Mouse (Mus musculus): Measurements from ENCODE around the gene Klhl9. TPM values are rescaled to one million over a fixed set of nuclear protein-coding genes. Genes with fewer than 3 reads are reported as not detected.
A peak's percentile ranks its signal among the peaks of the same experiment; 100 is the strongest.

The Klhl9 gene
- polyA plus RNA-seq, 1 experiment from 2014 or later, result 132 TPM

DNA sequence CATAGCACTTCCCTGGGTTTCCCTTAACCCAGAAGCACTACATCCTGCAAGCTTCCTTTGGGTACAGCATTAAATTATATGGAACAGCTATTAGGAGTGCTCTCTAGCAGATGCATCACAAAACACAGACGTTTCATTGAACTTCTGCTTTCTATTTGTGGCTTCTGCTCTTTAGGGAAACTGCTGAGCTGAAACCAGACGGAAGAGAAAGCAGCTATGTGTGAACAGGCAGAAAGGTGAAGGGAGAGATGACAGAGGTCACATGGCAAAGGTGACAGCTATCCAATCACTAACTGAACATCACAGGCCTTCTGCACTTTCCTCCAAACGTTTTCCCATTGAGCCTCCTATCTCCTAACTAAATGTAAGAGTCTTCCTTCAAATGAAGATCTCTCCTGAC lies 16.3 kb downstream of the Klhl9 start:
- Histone ChIP-seq H3K9ac (replicated peaks) (no peak overlapping the region), H3K36me3 (peaks cover 12% of the 10 kb centered on the region), H3K27ac (no peak overlapping the region), H3K9me3 (no peaks in the 10 kb centered on the region), H3K4me3 (replicated peaks) (no peak overlapping the region), H3K4me2 (replicated peaks) (no peak overlapping the region), H3K4me1 (replicated peaks) (no peaks in the 10 kb centered on the region), H3K27me3 (no peaks in the 10 kb centered on the region)
- ATAC-seq, result no peak
- WGBS, result 48% methylated on average over 3 of the region's 3 CpGs

DNA sequence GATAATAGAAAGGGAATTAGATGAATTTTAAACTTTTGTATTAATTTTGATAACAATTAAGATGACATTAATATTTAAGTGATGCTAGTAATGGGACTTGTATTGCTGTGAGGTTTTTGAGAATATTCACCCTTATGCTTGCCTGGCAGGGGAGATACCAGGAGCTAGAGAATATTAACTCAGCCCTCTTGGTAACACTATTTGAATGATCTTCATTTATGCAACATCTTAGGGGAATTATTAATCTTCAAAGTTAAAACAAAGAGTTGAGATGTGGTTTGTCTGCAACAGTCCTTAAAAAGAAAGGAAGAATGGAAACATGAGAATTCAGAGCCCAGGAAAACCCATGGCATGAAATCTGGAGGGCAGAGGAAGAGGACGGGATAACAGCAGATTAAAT lies 23.0 kb downstream of the Klhl9 start:
- 95% methylated on average over 1 of the region's 1 CpGs for WGBS
- no peaks in the 10 kb centered on the region for H3K9me3 ChIP-seq
- H3K27me3 ChIP-seq, result peaks cover 3% of the 10 kb centered on the region; the same call in 1 of the 2 replicates
- no peaks in the 10 kb centered on the region for H3K36me3 ChIP-seq
- no peak overlapping the region for H3K4me3 ChIP-seq (replicated peaks)
- H3K9ac ChIP-seq (replicated peaks), result no peak overlapping the region
- no peaks in the 10 kb centered on the region for H3K4me1 ChIP-seq (replicated peaks)
- no peak for ATAC-seq
- H3K4me2 ChIP-seq (replicated peaks), result no peak overlapping the region
- H3K27ac ChIP-seq, result no peak overlapping the region

DNA sequence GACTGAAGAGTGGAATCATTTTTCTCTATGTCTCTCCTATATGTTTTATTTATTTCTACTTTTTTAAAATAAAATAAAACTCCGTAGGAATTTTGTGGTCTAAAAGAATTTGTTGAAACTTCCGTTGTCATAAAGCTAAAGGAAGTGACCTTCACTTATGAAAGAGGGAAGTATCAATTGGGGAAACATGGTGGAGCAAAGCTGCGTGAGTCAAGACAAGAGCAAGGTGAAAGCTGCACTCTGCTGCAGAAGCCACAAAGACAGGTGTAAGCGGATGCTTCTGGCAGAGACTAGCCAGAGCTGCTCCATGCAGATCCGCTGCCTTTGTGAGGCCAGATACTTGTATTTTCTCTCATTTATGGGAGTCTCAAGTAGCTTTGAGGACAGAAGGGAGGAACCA lies 23.5 kb downstream of the Klhl9 start:
- no peak for ATAC-seq
- Histone ChIP-seq H3K4me2 (replicated peaks) (no peak overlapping the region), H3K27me3 (peaks cover 3% of the 10 kb centered on the region; the same call in 1 of the 2 replicates), H3K36me3 (no peaks in the 10 kb centered on the region), H3K9me3 (no peaks in the 10 kb centered on the region), H3K4me1 (replicated peaks) (no peaks in the 10 kb centered on the region), H3K9ac (replicated peaks) (no peak overlapping the region), H3K4me3 (replicated peaks) (no peak overlapping the region), H3K27ac (no peak overlapping the region)
- 88% methylated on average over 5 of the region's 5 CpGs for WGBS

DNA sequence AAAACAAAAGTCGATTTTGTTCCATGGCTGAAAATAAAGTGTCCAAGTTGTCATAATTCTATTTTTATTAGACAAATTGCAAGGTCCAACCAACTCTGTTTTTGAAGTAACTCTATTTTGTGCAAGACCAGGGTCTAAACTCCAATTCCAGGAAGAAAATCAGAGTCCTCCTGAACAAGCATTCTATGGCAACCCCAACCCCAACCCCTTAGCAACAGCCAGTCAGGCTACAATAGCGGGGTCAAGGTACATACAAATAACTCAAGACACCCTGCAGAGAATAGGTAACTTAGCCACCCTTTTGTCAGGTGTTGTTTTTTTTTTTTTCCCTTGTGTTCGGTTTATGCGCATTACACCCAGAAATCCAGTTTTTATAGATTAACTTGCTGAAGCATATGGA lies 24.5 kb downstream of the Klhl9 start:
- no peaks in the 10 kb centered on the region for H3K4me1 ChIP-seq (replicated peaks)
- no peak for ATAC-seq
- no peak overlapping the region for H3K9ac ChIP-seq (replicated peaks)
- H3K4me3 ChIP-seq (replicated peaks), result no peak overlapping the region
- WGBS, result 87% methylated on average over 4 of the region's 4 CpGs
- H3K36me3 ChIP-seq, result no peaks in the 10 kb centered on the region
- H3K27me3 ChIP-seq, result peaks cover 3% of the 10 kb centered on the region; the same call in 1 of the 2 replicates
- H3K27ac ChIP-seq, result no peak overlapping the region
- H3K4me2 ChIP-seq (replicated peaks), result no peak overlapping the region
- H3K9me3 ChIP-seq, result no peaks in the 10 kb centered on the region

DNA sequence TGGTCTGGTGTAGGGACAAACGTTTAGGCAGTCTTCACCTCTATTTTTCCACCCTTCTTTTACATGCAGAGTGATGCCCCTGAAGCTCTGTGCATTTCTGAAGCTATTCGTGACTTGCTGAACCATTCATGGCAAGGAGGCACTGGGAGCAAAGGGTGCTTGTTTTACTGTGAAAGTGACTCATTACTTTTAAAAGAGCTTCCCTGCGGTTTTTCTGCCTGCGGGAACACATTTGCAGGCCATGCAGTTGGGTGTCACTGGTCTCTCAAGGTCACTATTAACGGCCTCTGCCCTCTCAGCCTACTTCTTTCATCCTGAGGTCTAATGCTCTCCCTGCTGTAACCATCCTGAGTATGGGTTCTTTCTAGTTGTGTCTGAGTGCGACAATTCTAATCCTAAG lies 25.2 kb downstream of the Klhl9 start:
- 70% methylated on average over 6 of the region's 6 CpGs for WGBS
- H3K9ac ChIP-seq (replicated peaks), result no peak overlapping the region
- H3K27me3 ChIP-seq, result peaks cover 3% of the 10 kb centered on the region; the same call in 1 of the 2 replicates
- no peak overlapping the region for H3K4me2 ChIP-seq (replicated peaks)
- ATAC-seq, result no peak
- no peak overlapping the region for H3K27ac ChIP-seq
- no peaks in the 10 kb centered on the region for H3K36me3 ChIP-seq
- no peak overlapping the region for H3K4me3 ChIP-seq (replicated peaks)
- no peaks in the 10 kb centered on the region for H3K4me1 ChIP-seq (replicated peaks)
- no peaks in the 10 kb centered on the region for H3K9me3 ChIP-seq

DNA sequence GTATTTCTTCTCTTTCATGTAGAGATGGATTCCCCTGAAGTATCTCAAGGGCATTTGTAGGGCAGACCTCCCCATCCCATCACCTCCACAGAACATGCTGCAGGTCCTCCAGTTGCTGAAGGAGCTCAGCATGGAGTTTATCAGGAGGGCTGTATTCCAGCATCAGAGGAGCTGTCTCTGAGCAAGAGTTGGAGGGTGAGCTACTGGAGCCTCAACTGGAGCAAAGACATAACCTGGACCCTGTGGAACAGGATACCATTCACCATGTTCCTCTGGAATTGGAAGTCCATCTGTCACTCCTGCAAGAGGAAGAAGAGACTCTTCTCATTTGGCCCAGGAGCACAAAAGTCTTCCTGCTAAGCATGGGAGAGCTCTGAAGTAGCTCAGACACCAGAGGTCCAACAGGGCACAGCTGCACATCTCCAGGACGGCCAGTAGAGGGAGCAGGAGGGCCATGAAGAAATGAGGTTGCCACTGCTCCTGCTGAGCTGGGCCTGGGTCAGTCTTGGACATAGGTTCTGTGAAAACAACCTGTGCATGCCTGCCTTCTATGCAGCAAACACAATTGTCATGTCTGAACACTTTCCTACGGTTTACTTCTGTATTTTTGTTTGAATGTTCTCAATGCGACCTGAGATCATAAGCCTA lies 25.9 kb downstream of the Klhl9 start:
- no peaks in the 10 kb centered on the region for H3K9me3 ChIP-seq
- 28% methylated on average over 3 of the region's 3 CpGs for WGBS
- ATAC-seq, result peak; percentile 84

DNA sequence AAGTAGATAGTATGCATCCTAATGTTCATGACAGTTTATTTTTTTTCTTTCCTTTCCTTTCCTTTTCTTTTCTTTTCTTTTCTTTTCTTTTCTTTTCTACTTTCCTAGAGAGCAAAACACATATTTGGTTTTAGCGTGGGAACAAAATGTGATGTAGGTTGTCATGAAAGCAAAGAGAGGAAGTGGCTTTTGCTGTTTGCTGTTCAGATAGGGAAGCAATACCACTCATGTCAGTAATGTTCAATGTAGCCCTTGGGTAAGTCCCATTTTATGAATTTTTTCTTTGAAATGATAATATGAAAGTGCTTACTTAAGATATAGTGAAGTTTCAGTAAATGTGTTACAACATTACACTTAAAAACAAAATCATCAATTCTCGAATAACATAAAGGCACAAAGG lies 28.9 kb downstream of the Klhl9 start:
- WGBS, result 89% methylated on average over 2 of the region's 2 CpGs

More for the DNA sequence above, 25.9 kb downstream of the Klhl9 start:
- Histone ChIP-seq H3K27ac (no peak overlapping the region), H3K4me1 (replicated peaks) (no peaks in the 10 kb centered on the region), H3K4me3 (replicated peaks) (no peak overlapping the region), H3K4me2 (replicated peaks) (no peak overlapping the region), H3K27me3 (peaks cover 3% of the 10 kb centered on the region; the same call in 1 of the 2 replicates), H3K36me3 (no peaks in the 10 kb centered on the region), H3K9ac (replicated peaks) (no peak overlapping the region)

DNA sequence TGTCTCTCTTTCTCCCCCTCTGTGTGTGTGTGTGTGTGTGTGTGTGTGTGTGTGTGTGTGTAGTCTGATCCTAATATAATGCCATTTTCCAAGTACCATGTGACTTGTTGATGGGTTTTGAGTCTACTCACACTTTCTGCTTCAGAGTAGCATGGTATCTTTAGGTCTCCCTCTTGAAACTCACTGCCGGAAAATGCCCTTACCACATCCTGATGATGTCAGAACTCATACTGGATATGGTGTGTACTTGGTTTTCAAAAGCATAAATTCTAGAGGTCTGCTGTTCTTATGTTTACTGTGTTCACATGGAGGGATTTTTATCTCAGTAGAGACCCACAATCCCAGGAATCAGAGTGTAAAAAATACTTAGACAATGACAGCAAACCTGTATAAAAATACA lies 29.7 kb downstream of the Klhl9 start:
- Histone ChIP-seq H3K9me3 (no peaks in the 10 kb centered on the region), H3K27ac (no peak overlapping the region), H3K4me3 (replicated peaks) (no peak overlapping the region), H3K36me3 (no peaks in the 10 kb centered on the region), H3K9ac (replicated peaks) (no peak overlapping the region), H3K4me2 (replicated peaks) (no peak overlapping the region), H3K4me1 (replicated peaks) (no peaks in the 10 kb centered on the region), H3K27me3 (peaks cover 3% of the 10 kb centered on the region; the same call in 1 of the 2 replicates)
- ATAC-seq, result no peak
- 88% methylated on average over 1 of the region's 1 CpGs for WGBS

More for the DNA sequence above, 28.9 kb downstream of the Klhl9 start:
- Histone ChIP-seq H3K27me3 (peaks cover 3% of the 10 kb centered on the region; the same call in 1 of the 2 replicates), H3K27ac (no peak overlapping the region), H3K9ac (replicated peaks) (no peak overlapping the region), H3K9me3 (no peaks in the 10 kb centered on the region), H3K4me1 (replicated peaks) (no peaks in the 10 kb centered on the region), H3K36me3 (no peaks in the 10 kb centered on the region), H3K4me2 (replicated peaks) (no peak overlapping the region), H3K4me3 (replicated peaks) (no peak overlapping the region)
- no peak for ATAC-seq

DNA sequence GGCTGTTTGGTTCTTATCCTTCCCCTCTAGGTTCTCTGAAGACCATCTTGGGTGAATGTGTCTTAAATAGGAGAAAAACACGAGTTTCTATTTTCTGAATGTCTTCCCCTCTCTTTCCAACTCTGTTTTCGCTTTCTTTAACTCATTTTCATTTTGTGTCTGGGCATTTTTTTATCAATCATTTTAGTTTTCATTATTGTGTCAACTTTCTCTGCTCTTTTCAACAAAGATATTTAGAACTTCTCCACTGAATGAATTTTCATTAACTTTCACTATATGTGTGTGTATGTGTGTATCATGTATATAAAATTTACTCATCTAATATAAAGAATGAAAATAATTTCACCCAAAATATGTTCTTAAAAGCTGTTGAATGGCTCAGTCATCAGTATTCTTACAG lies 31.0 kb downstream of the Klhl9 start, which contains the start of gene Ifnab:
Ifnab (minus strand) TSS at position 101 of the 400 bp plus-strand sequence.
- WGBS, result 67% methylated on average over 2 of the region's 2 CpGs
- H3K27ac ChIP-seq, result no peak within 1 kb of the TSS
- H3K4me3 ChIP-seq (replicated peaks), result no peak within 1 kb of the TSS
- peaks cover 3% of the 10 kb centered on the region; the same call in 1 of the 2 replicates for H3K27me3 ChIP-seq
- no peaks in the 10 kb centered on the region for H3K4me1 ChIP-seq (replicated peaks)
- no peaks in the 10 kb centered on the region for H3K36me3 ChIP-seq
- no peak for ATAC-seq
- H3K9me3 ChIP-seq, result no peaks in the 10 kb centered on the region
- no peak within 1 kb of the TSS for H3K4me2 ChIP-seq (replicated peaks)
- no peak within 1 kb of the TSS for H3K9ac ChIP-seq (replicated peaks)

DNA sequence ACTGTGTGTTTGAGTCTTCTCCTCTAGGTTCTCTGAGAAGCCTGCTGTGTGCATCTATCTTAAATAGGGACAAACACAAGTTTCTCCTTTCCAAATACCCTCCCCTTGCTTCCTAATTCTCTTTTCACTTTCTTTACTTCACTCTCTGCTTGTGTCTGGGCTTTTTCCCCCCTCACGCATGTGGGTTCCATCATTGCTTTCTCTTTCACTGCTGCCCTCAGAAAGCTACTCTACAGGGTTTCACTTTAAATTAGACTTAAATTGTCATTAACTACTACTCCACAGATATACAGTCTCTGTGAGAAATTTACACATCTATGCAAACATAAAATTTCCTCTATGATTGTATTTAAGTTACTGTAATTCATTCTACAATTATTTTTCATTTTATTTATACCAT lies 38.5 kb downstream of the Klhl9 start, which contains the start of gene Ifna2:
Ifna2 (minus strand) TSS at position 101 of the 400 bp plus-strand sequence.
- Histone ChIP-seq H3K27me3 (no peaks in the 10 kb centered on the region), H3K4me1 (replicated peaks) (no peaks in the 10 kb centered on the region), H3K36me3 (no peaks in the 10 kb centered on the region), H3K27ac (no peak within 1 kb of the TSS), H3K9me3 (no peaks in the 10 kb centered on the region), H3K9ac (replicated peaks) (no peak within 1 kb of the TSS), H3K4me2 (replicated peaks) (no peak within 1 kb of the TSS), H3K4me3 (replicated peaks) (no peak within 1 kb of the TSS)
- WGBS, result 97% methylated on average over 1 of the region's 1 CpGs
- ATAC-seq, result no peak

DNA sequence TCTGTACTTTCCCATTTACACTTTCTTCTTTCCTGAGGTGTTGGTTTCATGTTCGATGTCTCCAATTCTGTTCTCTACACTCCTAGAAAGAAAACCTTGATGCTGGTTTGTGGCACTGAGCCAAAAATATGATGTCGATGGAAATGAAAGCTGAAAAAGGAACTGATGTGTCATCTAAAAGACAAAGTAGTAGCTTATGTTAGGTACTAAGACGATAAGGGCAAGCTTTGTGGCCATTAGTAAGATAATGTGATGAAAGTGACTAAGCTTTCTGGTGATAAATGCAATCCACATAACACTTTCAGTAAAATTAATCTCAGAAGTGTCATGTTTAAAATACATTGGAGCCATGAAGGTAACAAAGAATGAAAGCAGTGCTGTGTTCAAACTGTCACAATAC lies 40.9 kb downstream of the Klhl9 start:
- Histone ChIP-seq H3K4me3 (replicated peaks) (no peak overlapping the region), H3K27me3 (no peaks in the 10 kb centered on the region), H3K36me3 (no peaks in the 10 kb centered on the region), H3K27ac (no peak overlapping the region), H3K4me1 (replicated peaks) (no peaks in the 10 kb centered on the region), H3K9me3 (no peaks in the 10 kb centered on the region), H3K4me2 (replicated peaks) (no peak overlapping the region), H3K9ac (replicated peaks) (no peak overlapping the region)
- no peak for ATAC-seq
- WGBS, result 90% methylated on average over 3 of the region's 3 CpGs

DNA sequence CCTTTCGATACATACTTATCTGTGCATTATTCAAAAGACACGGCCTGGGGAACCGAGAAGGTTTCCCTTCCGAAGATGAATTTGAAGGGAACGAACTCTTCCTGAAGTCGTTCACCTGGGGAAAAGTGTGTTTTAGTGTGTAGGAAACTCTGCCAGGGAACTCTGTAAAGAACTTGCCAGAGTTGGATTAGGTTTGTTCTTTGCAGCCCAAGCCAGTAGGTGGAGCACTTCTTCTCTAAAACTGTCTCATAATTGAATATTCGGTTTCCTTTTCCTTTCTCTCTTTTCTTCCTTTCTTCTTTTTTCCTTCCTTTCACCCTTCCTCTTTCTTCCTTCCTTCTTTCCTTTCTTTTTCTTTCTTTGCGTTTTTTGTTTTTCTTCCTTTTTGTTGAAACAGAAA lies 41.9 kb downstream of the Klhl9 start:
- no peak overlapping the region for H3K9ac ChIP-seq (replicated peaks)
- ATAC-seq, result no peak
- no peaks in the 10 kb centered on the region for H3K4me1 ChIP-seq (replicated peaks)
- H3K9me3 ChIP-seq, result no peaks in the 10 kb centered on the region
- H3K4me2 ChIP-seq (replicated peaks), result no peak overlapping the region
- no peaks in the 10 kb centered on the region for H3K36me3 ChIP-seq
- H3K27me3 ChIP-seq, result no peaks in the 10 kb centered on the region
- H3K4me3 ChIP-seq (replicated peaks), result no peak overlapping the region
- no peak overlapping the region for H3K27ac ChIP-seq
- 54% methylated on average over 8 of the region's 8 CpGs for WGBS

DNA sequence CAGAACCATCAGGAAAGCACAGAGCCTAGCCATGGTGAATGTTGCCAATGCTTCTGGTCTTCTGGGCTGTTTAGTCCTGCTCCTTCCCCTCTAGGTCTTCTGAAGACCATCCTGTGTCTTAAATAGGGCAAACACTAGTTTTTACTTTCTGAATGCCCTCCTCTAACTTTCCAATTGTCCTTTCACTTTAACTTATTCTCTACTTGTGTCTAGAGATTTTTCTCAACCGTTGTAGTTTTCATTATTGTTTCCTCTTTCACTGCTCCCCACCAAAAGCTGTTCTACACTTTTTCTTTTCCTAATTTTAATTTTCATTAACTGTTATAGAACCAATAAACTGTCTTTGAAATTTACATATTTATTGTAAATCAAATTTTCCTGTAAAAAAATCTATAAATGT lies 45.4 kb downstream of the Klhl9 start, which contains the start of gene Ifna16:
Ifna16 (minus strand) TSS at position 101 of the 400 bp plus-strand sequence.
- Histone ChIP-seq H3K27me3 (no peaks in the 10 kb centered on the region), H3K9ac (replicated peaks) (no peak within 1 kb of the TSS), H3K4me3 (replicated peaks) (no peak within 1 kb of the TSS), H3K4me1 (replicated peaks) (no peaks in the 10 kb centered on the region), H3K36me3 (no peaks in the 10 kb centered on the region), H3K9me3 (no peaks in the 10 kb centered on the region), H3K4me2 (replicated peaks) (no peak within 1 kb of the TSS), H3K27ac (no peak within 1 kb of the TSS)
- ATAC-seq, result no peak
- 89% methylated on average over 1 of the region's 1 CpGs for WGBS

All from midbrain, embryonic 13.5 days (tissue).